Mouse (Mus musculus) CH12.LX (cell line): ENCODE results near the gene Ropn1. TPM values are rescaled to one million over a fixed set of nuclear protein-coding genes. Genes with fewer than 3 reads are reported as not detected.

Experiments used
- DNase-seq: peaks from one replicate; pipeline ENCODE4 v3.0.0-alpha.2; 2013; ENCODE audit errors: extremely low read depth
- H3K27ac ChIP-seq: 2 replicates; pipeline ENCODE4 v1.5.1; 2012; ENCODE audit warnings: low read depth, mild to moderate bottlenecking, control low read depth, moderate library complexity; ENCODE audit not compliant: insufficient read depth
- H3K27me3 ChIP-seq: replicated peaks from 2 replicates; pipeline ENCODE3; 2012; ENCODE audit warnings: inconsistent platforms
- H3K36me3 ChIP-seq, 2 experiments: replicated peaks in 1 of 2; 2 replicates each; pipeline versions ENCODE3 to v1.6.1; 2012; ENCODE audit warnings: inconsistent platforms in 1 of 2, low read length in 1 of 2, mild to moderate bottlenecking in 1 of 2, mixed read lengths in 1 of 2, moderate library complexity in 1 of 2; ENCODE audit not compliant: control insufficient read depth in 1 of 2, insufficient read depth in 1 of 2
- H3K4me1 ChIP-seq, 2 experiments: 2 replicates each; pipeline ENCODE4 v1.6.1; 2012; ENCODE audit warnings: inconsistent platforms in 1 of 2, moderate library complexity in 1 of 2; ENCODE audit not compliant: insufficient read depth in 2 of 2, control insufficient read depth in 1 of 2
- H3K4me2 ChIP-seq: 2 replicates; pipeline ENCODE4 v1.6.1; 2012; ENCODE audit warnings: low read depth, mild to moderate bottlenecking, control low read depth; ENCODE audit not compliant: poor library complexity, insufficient read depth, severe bottlenecking
- H3K4me3 ChIP-seq, 3 experiments: fragments of 150-350 bp in 1 of 3; sonication (generic) in 1 of 3; replicated peaks in 1 of 3; 2 replicates each; pipeline versions ENCODE3 to v1.5.1; 2011 to 2012; ENCODE audit warnings: low read depth in 2 of 3, low read length in 2 of 3, mild to moderate bottlenecking in 2 of 3, moderate library complexity in 2 of 3, control low read depth in 1 of 3, improper control_type of control experiment in 1 of 3, inconsistent platforms in 1 of 3, mixed read lengths in 1 of 3; ENCODE audit not compliant: poor library complexity in 1 of 3
- H3K79me2 ChIP-seq: replicated peaks from 2 replicates; pipeline ENCODE4 v1.6.1; 2012; ENCODE audit warnings: mild to moderate bottlenecking, moderate library complexity; ENCODE audit not compliant: control insufficient read depth, poor library complexity, insufficient read depth, severe bottlenecking; ENCODE audit errors: extremely low read depth
- H3K9ac ChIP-seq: 2 replicates; pipeline ENCODE4 v1.6.1; 2012; ENCODE audit warnings: low read depth, mild to moderate bottlenecking, control low read depth, moderate library complexity; ENCODE audit not compliant: insufficient read depth
- H3K9me3 ChIP-seq: replicated peaks from 2 replicates; pipeline ENCODE3; 2012; ENCODE audit warnings: low read length, inconsistent platforms, mixed read lengths
- BHLHE40 ChIP-seq: IDR thresholded peaks from 2 replicates; pipeline ENCODE4 v1.6.1; 2011; ENCODE audit warnings: mild to moderate bottlenecking, low read depth, low read length, improper control_type of control experiment
- CTCF ChIP-seq, 2 experiments: IDR thresholded peaks in 1 of 2; conservative IDR thresholded peaks in 1 of 2; 2 replicates each; pipeline ENCODE4 v1.5.1; 2011 to 2012; ENCODE audit warnings: low read depth in 2 of 2, low read length in 2 of 2, improper control_type of control experiment in 1 of 2, inconsistent platforms in 1 of 2, mild to moderate bottlenecking in 1 of 2, moderate library complexity in 1 of 2
- ELF1 ChIP-seq: IDR thresholded peaks from 2 replicates; pipeline ENCODE4 v1.6.1; 2014; ENCODE audit warnings: low read depth, mild to moderate bottlenecking, inconsistent platforms, low read length, improper control_type of control experiment
- MAFK ChIP-seq: IDR thresholded peaks from 2 replicates; pipeline ENCODE4 v1.6.1; 2011; ENCODE audit warnings: low read length, improper control_type of control experiment; ENCODE audit not compliant: insufficient replicate concordance
- MAX ChIP-seq: IDR thresholded peaks from 2 replicates; pipeline ENCODE4 v1.6.1; 2011; ENCODE audit warnings: low read length, improper control_type of control experiment
- MAZ ChIP-seq: IDR thresholded peaks from 2 replicates; pipeline ENCODE4 v1.6.1; 2012; ENCODE audit warnings: low read depth, mild to moderate bottlenecking, inconsistent platforms, low read length, improper control_type of control experiment, moderate library complexity
- MXI1 ChIP-seq: IDR thresholded peaks from 2 replicates; pipeline ENCODE4 v1.6.1; 2011; ENCODE audit warnings: mild to moderate bottlenecking, low read depth, low read length, improper control_type of control experiment
- MYC ChIP-seq: IDR thresholded peaks from 2 replicates; pipeline ENCODE4 v1.6.1; 2011; ENCODE audit warnings: low read depth, mild to moderate bottlenecking, improper control_type of control experiment, low read length
- NELFE ChIP-seq: IDR thresholded peaks from 2 replicates; pipeline ENCODE4 v1.6.1; 2011; ENCODE audit warnings: low read depth, low read length, improper control_type of control experiment
- PAX5 ChIP-seq: IDR thresholded peaks from 2 replicates; pipeline ENCODE4 v1.6.1; 2012; ENCODE audit warnings: low read length, inconsistent platforms, mixed read lengths
- POLR2A ChIP-seq: IDR thresholded peaks from 2 replicates; pipeline ENCODE4 v1.6.1; 2011; ENCODE audit warnings: low read depth, mild to moderate bottlenecking, improper control_type of control experiment, low read length
- RAD21 ChIP-seq: IDR thresholded peaks from 2 replicates; pipeline ENCODE4 v1.6.1; 2011; ENCODE audit warnings: low read depth, mild to moderate bottlenecking, low read length, improper control_type of control experiment, moderate library complexity
- SIN3A ChIP-seq: IDR thresholded peaks from 2 replicates; pipeline ENCODE4 v1.6.1; 2012; ENCODE audit warnings: low read length, improper control_type of control experiment, inconsistent platforms
- SMC3 ChIP-seq: IDR thresholded peaks from 2 replicates; pipeline ENCODE4 v1.6.1; 2011; ENCODE audit warnings: low read depth, low read length, improper control_type of control experiment
- UBTF ChIP-seq: IDR thresholded peaks from 2 replicates; pipeline ENCODE4 v1.6.1; 2012; ENCODE audit warnings: low read depth, mild to moderate bottlenecking, inconsistent platforms, low read length, improper control_type of control experiment, moderate library complexity
- ZC3H11A ChIP-seq: IDR thresholded peaks from 2 replicates; pipeline ENCODE4 v1.6.1; 2012; ENCODE audit warnings: low read depth, mild to moderate bottlenecking, inconsistent platforms, low read length, improper control_type of control experiment
- dilution Hi-C: fragments of 300-500 bp; cut with MboI; formaldehyde crosslinking; loops from 2 replicates; pipeline ENCODE4 v1.14.3; 2020; ENCODE audit warnings: low sequenced_read_pairs; ENCODE audit not compliant: extremely low pct_unique_long_range_greater_than_20kb, extremely low pct_ligation_motif_present
- in situ Hi-C: fragments of 300-500 bp; cut with MboI; formaldehyde crosslinking; loops from 3 replicates; pipeline ENCODE4 v1.14.3; 2019; ENCODE audit warnings: low sequenced_read_pairs, low pct_ligation_motif_present, low pct_unique_long_range_greater_than_20kb, mixed read lengths
- polyA plus RNA-seq: library from polyadenylated mRNA; unstranded; fragments of >175 nt; gene quantifications from 2 replicates; pipeline ENCODE4 v1.2.1, GENCODE M21; 2012; ENCODE audit warnings: low read depth; ENCODE audit not compliant: insufficient read length
- total RNA-seq, 2 experiments: library from RNA; depleted of rRNA; stranded (reverse); fragments of 300-350 nt in 1 of 2; fragments of >200 nt in 1 of 2; gene quantifications; 2 replicates each; pipeline ENCODE4 v1.2.3; 2012 to 2014

Ropn1 gene
- total and polyA plus RNA-seq, 3 experiments = not detected

GRCm38 (mm10) chr16:34700165-34700827, 50.6 kb downstream of the Ropn1 start:
- Histone ChIP-seq H3K27me3 (no peaks in the 10 kb centered on the region), H3K79me2 (no peaks in the 10 kb centered on the region), H3K27ac (no peak overlapping the region), H3K9me3 (no peaks in the 10 kb centered on the region), H3K4me3 (peak overlapping the region in 2 of 3 experiments; percentile 4 to 54), H3K9ac (0 out of 2 replicates have a peak overlapping the region, but pooled peaks have one; percentile 21), H3K4me1 (peaks cover 11 to 36% of the 10 kb centered on the region in 2 experiments), H3K4me2 (no peak overlapping the region), H3K36me3 (peaks cover 25 to 75% of the 10 kb centered on the region in 2 experiments)
- DNase-seq = peak; percentile 87
- dilution Hi-C loops = no loop called here
- TF ChIP-seq RAD21 (peak; percentile 88), UBTF (no peak), MAFK (no peak), CTCF (conservative IDR thresholded peaks at IDR 0.05 in 1 of 2, IDR thresholded peaks at IDR 0.05 in 1 of 2; ENCODE audit: low read depth in 2 of 2, low read length in 2 of 2) (peak; percentile 93 to 98), NELFE (0 out of 2 replicates have a peak, but pooled peaks have one; percentile 11), PAX5 (no peak), MYC (peak; percentile 89), ZC3H11A (peak; percentile 13; the same call in 1 of the 2 replicates), POLR2A (no peak), ELF1 (0 out of 2 replicates have a peak, but pooled peaks have one; percentile 32), MAX (peak; percentile 61; the same call in 1 of the 2 replicates), BHLHE40 (0 out of 2 replicates have a peak, but pooled peaks have one; percentile 26), MAZ (no peak), MXI1 (peak; percentile 75), SMC3 (peak; percentile 95), SIN3A (0 out of 2 replicates have a peak, but pooled peaks have one; percentile 45)
- in situ Hi-C loops = loop anchor here (5.0 kb wide), 1 partner anchor 33 kb away; no protein-coding TSS in a partner anchor

DNA sequence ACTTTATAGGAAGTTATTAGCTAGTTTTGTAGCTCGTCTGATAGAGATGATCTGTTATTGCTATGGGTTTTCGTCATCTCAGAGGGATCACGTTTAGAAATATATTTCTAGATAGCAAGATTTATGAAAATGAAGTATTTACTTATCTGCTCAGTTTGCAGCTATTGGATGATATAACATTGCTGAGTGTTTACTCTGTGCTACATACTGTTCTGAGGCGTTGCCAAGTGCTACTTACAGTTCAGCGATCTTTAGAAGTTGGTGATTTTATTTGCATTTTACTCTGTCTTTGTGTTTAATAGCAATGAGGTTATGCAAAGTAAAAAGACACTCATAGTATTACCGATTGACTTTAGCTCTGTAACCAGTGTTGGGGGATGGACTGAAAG, 51.1 kb downstream of the Ropn1 start:
- Histone ChIP-seq H3K4me1 (peaks cover 11 to 36% of the 10 kb centered on the region in 2 experiments), H3K4me2 (no peak overlapping the region), H3K27ac (no peak overlapping the region), H3K4me3 (no peak overlapping the region), H3K27me3 (no peaks in the 10 kb centered on the region), H3K9ac (no peak overlapping the region), H3K36me3 (peaks cover 26 to 75% of the 10 kb centered on the region in 2 experiments), H3K79me2 (no peaks in the 10 kb centered on the region), H3K9me3 (no peaks in the 10 kb centered on the region)
- dilution Hi-C loops = no loop called here
- no peak for DNase-seq
- in situ Hi-C loops = loop anchor here (5.0 kb wide), 1 partner anchor 34 kb away; no protein-coding TSS in a partner anchor
- no peak for TF ChIP-seq MAX
